Mouse (Mus musculus) limb, embryonic 13.5 days (tissue): ENCODE data around the gene Hoxb4. TPM values are rescaled to one million over a fixed set of nuclear protein-coding genes. Genes with fewer than 3 reads are reported as not detected.

Source experiments
- ATAC-seq: fragments of 200-750 bp; cut with Nextera tagmentation; 2 replicates; pipeline ENCODE4 v1.8.0; 2017; ENCODE audit warnings: low read depth, moderate number of reproducible peaks, moderate TSS enrichment; ENCODE audit not compliant: low FRiP score
- H3K27ac ChIP-seq: fragments of 300-500 bp; sonication (generic); 2 replicates; pipeline ENCODE4 v1.5.1; 2015; ENCODE audit warnings: inconsistent platforms, mild to moderate bottlenecking, moderate library complexity
- H3K27me3 ChIP-seq: fragments of 300-500 bp; sonication (generic); 2 replicates; pipeline ENCODE4 v1.6.1; 2015; ENCODE audit warnings: mild to moderate bottlenecking, inconsistent platforms
- H3K36me3 ChIP-seq: fragments of 300-500 bp; sonication (generic); 2 replicates; pipeline ENCODE4 v1.6.1; 2015; ENCODE audit warnings: inconsistent platforms, mild to moderate bottlenecking, moderate library complexity
- H3K4me1 ChIP-seq: fragments of 300-500 bp; sonication (generic); 2 replicates; pipeline ENCODE4 v1.6.1; 2015; ENCODE audit warnings: inconsistent platforms
- H3K4me2 ChIP-seq: fragments of 300-500 bp; sonication (generic); replicated peaks from 2 replicates; pipeline ENCODE4 v1.6.1; 2015; ENCODE audit warnings: inconsistent platforms, mild to moderate bottlenecking, moderate library complexity
- H3K4me3 ChIP-seq: fragments of 300-500 bp; sonication (generic); 2 replicates; pipeline ENCODE4 v1.5.1; 2015; ENCODE audit warnings: moderate library complexity, mild to moderate bottlenecking, inconsistent platforms
- H3K9ac ChIP-seq: fragments of 300-500 bp; sonication (generic); 2 replicates; pipeline ENCODE4 v1.6.1; 2015; ENCODE audit warnings: mild to moderate bottlenecking, inconsistent platforms
- H3K9me3 ChIP-seq: fragments of 300-500 bp; sonication (generic); 2 replicates; pipeline ENCODE4 v1.6.1; 2016; ENCODE audit warnings: inconsistent platforms
- WGBS: fragments of 180-500 bp; shearing (Covaris S2); methylation state at CpG from one replicate; pipeline ENCODE4 v1.1.7; 2015; 5-methylcytosine and 5-hydroxymethylcytosine counted together
- polyA plus RNA-seq: library from polyadenylated mRNA; unstranded; fragments of >200 nt; fragmentation: Nextera tagmentation; extraction: Ambion mirVana; gene quantifications from 2 replicates; pipeline ENCODE4 v1.2.1, GENCODE M21; 2015

Gene Hoxb4
- polyA plus RNA-seq, 1 experiment from 2014 or later, result 0.36 TPM

GRCm38 (mm10) chr11:96286739-96287385 is 31.2 kb upstream of the Hoxb4 start:
- no peak overlapping the region for H3K9ac ChIP-seq
- no peaks in the 10 kb centered on the region for H3K36me3 ChIP-seq
- peaks cover 19% of the 10 kb centered on the region for H3K4me1 ChIP-seq
- H3K4me2 ChIP-seq, result peak overlapping the region; percentile 55
- under 1% methylated on average over 55 of the region's 55 CpGs for WGBS
- no peak overlapping the region; the same call in 1 of the 2 replicates for H3K27ac ChIP-seq
- peaks cover 98% of the 10 kb centered on the region for H3K27me3 ChIP-seq
- no peak for ATAC-seq
- peak overlapping the region; percentile 36 for H3K4me3 ChIP-seq
- no peaks in the 10 kb centered on the region for H3K9me3 ChIP-seq

GRCm38 (mm10) chr11:96287411-96287810 is 30.7 kb upstream of the Hoxb4 start:
- WGBS, result 3% methylated on average over 9 of the region's 9 CpGs
- Histone ChIP-seq H3K27ac (no peak overlapping the region), H3K4me1 (peaks cover 19% of the 10 kb centered on the region), H3K27me3 (peaks cover 98% of the 10 kb centered on the region), H3K9me3 (no peaks in the 10 kb centered on the region), H3K36me3 (no peaks in the 10 kb centered on the region), H3K9ac (no peak overlapping the region), H3K4me3 (peak overlapping the region; percentile 36), H3K4me2 (peak overlapping the region; percentile 55)
- ATAC-seq, result no peak

- ATAC-seq, result no peak
- Histone ChIP-seq H3K27ac (no peak overlapping the region), H3K9me3 (no peaks in the 10 kb centered on the region), H3K4me2 (no peak overlapping the region), H3K9ac (no peak overlapping the region), H3K36me3 (no peaks in the 10 kb centered on the region), H3K27me3 (peaks cover 98% of the 10 kb centered on the region), H3K4me1 (peaks cover 13% of the 10 kb centered on the region), H3K4me3 (no peak overlapping the region)
- 26% methylated on average over 1 of the region's 1 CpGs for WGBS
These were observed 29.4 kb upstream of the Hoxb4 start for GRCm38 (mm10) chr11:96288455-96289221.

- no peak for ATAC-seq
- Histone ChIP-seq H3K36me3 (no peaks in the 10 kb centered on the region), H3K4me1 (peaks cover 9% of the 10 kb centered on the region), H3K4me3 (no peak overlapping the region), H3K27ac (no peak overlapping the region), H3K9ac (no peak overlapping the region), H3K9me3 (no peaks in the 10 kb centered on the region), H3K27me3 (peaks cover 98% of the 10 kb centered on the region), H3K4me2 (no peak overlapping the region)
- WGBS, result 19% methylated on average over 21 of the region's 21 CpGs
These were observed 28.8 kb upstream of the Hoxb4 start for GRCm38 (mm10) chr11:96289293-96289692.

- ATAC-seq, result no peak
- H3K4me2 ChIP-seq, result no peak overlapping the region
- no peaks in the 10 kb centered on the region for H3K36me3 ChIP-seq
- 33% methylated on average over 6 of the region's 6 CpGs for WGBS
- H3K27ac ChIP-seq, result no peak overlapping the region
- no peak overlapping the region for H3K9ac ChIP-seq
- peaks cover 4% of the 10 kb centered on the region; the same call in 1 of the 2 replicates for H3K4me1 ChIP-seq
- no peak overlapping the region for H3K4me3 ChIP-seq
- H3K27me3 ChIP-seq, result peaks cover 98% of the 10 kb centered on the region
- H3K9me3 ChIP-seq, result no peaks in the 10 kb centered on the region
These were observed 28.2 kb upstream of the Hoxb4 start for GRCm38 (mm10) chr11:96289837-96290236.

- 16% methylated on average over 17 of the region's 17 CpGs for WGBS
- Histone ChIP-seq H3K9ac (no peak overlapping the region), H3K4me1 (peaks cover 3% of the 10 kb centered on the region; the same call in 1 of the 2 replicates), H3K36me3 (no peaks in the 10 kb centered on the region), H3K27ac (no peak overlapping the region), H3K27me3 (peaks cover 98% of the 10 kb centered on the region), H3K4me3 (no peak overlapping the region), H3K9me3 (no peaks in the 10 kb centered on the region), H3K4me2 (no peak overlapping the region)
- ATAC-seq, result no peak
These were observed 27.2 kb upstream of the Hoxb4 start for GRCm38 (mm10) chr11:96290705-96291355.

- no peak for ATAC-seq
- 0 out of 2 replicates have a peak, but pooled peaks cover under 1% of the 10 kb centered on the region for H3K4me1 ChIP-seq
- no peaks in the 10 kb centered on the region for H3K9me3 ChIP-seq
- peak within 1 kb of the TSS; percentile 24 for H3K4me3 ChIP-seq
- H3K27ac ChIP-seq, result no peak within 1 kb of the TSS
- peaks cover 98% of the 10 kb centered on the region for H3K27me3 ChIP-seq
- peak within 1 kb of the TSS; percentile 21 for H3K4me2 ChIP-seq
- WGBS, result 5% methylated on average over 22 of the region's 22 CpGs
- no peaks in the 10 kb centered on the region for H3K36me3 ChIP-seq
- peak within 1 kb of the TSS; percentile 8; the same call in 1 of the 2 replicates for H3K9ac ChIP-seq
These were observed 26.1 kb upstream of the Hoxb4 start, which contains the start of gene Hoxb6 for GRCm38 (mm10) chr11:96291681-96292564. Gene Hoxb6, plus strand, starts transcription at chr11:96292476.

- no peaks in the 10 kb centered on the region for H3K36me3 ChIP-seq
- H3K4me3 ChIP-seq, result peak overlapping the region; percentile 24
- WGBS, result 2% methylated on average over 12 of the region's 12 CpGs
- no peaks in the 10 kb centered on the region for H3K4me1 ChIP-seq
- no peak for ATAC-seq
- no peak overlapping the region for H3K27ac ChIP-seq
- no peaks in the 10 kb centered on the region for H3K9me3 ChIP-seq
- peak overlapping the region; percentile 8; the same call in 1 of the 2 replicates for H3K9ac ChIP-seq
- peak overlapping the region; percentile 21 for H3K4me2 ChIP-seq
- H3K27me3 ChIP-seq, result peaks cover 98% of the 10 kb centered on the region
These were observed 25.3 kb upstream of the Hoxb4 start for GRCm38 (mm10) chr11:96292565-96293301.

GRCm38 (mm10) chr11:96293302-96293921 is 24.7 kb upstream of the Hoxb4 start:
- Histone ChIP-seq H3K27ac (no peak overlapping the region), H3K9ac (peak overlapping the region; percentile 8; the same call in 1 of the 2 replicates), H3K4me3 (peak overlapping the region; percentile 24), H3K36me3 (no peaks in the 10 kb centered on the region), H3K4me1 (no peaks in the 10 kb centered on the region), H3K9me3 (no peaks in the 10 kb centered on the region), H3K4me2 (peak overlapping the region; percentile 21), H3K27me3 (peaks cover 98% of the 10 kb centered on the region)
- WGBS, result 2% methylated on average over 22 of the region's 22 CpGs
- no peak for ATAC-seq

GRCm38 (mm10) chr11:96294245-96295091 is 23.6 kb upstream of the Hoxb4 start:
- H3K27ac ChIP-seq, result no peak overlapping the region
- H3K27me3 ChIP-seq, result peaks cover 98% of the 10 kb centered on the region
- WGBS, result under 1% methylated on average over 32 of the region's 32 CpGs
- H3K36me3 ChIP-seq, result no peaks in the 10 kb centered on the region
- peak overlapping the region; percentile 37 for H3K4me2 ChIP-seq
- H3K9me3 ChIP-seq, result no peaks in the 10 kb centered on the region
- H3K4me3 ChIP-seq, result peak overlapping the region; percentile 24
- no peak overlapping the region for H3K9ac ChIP-seq
- peak; percentile 24; the same call in 1 of the 2 replicates for ATAC-seq
- H3K4me1 ChIP-seq, result peaks cover 7% of the 10 kb centered on the region
